14 mouse cellular contexts compared by ENCODE assay signal in genomic region chr3:86544785-86545184, GRCm38 (mm10). TPM values are rescaled to one million over a fixed set of nuclear protein-coding genes. Genes with fewer than 3 reads are reported as not detected.
DNase-seq lines count a peak whose midpoint lies in the region; ATAC-seq and TF ChIP-seq lines count a peak whose summit lies in the region.
"Had no signal": no experiment of that assay in that cellular context is flagged by ENCODE, and none has a peak within 500 bp of the region (broad histone marks: within the 10 kb centered on the region; RNA-seq: fewer than 3 reads in every experiment).

No protein-coding gene starts in this region.

- WGBS in kidney, postnatal 0 days, result 55% methylated on average over 3 of the region's 3 CpGs
- WGBS in embryonic facial prominence, embryonic 14.5 days, result 24% methylated on average over 3 of the region's 3 CpGs
- 12% methylated on average over 3 of the region's 3 CpGs for WGBS in limb, embryonic 12.5 days

- H3K9ac ChIP-seq in kidney, postnatal 0 days (ENCODE audit: low read depth, low read length), result no peak overlapping the region
- H3K9ac ChIP-seq in embryonic facial prominence, embryonic 14.5 days (ENCODE audit: low read depth, low read length), result peak overlapping the region; percentile 75
- peak overlapping the region; percentile 78 for H3K9ac ChIP-seq in limb, embryonic 12.5 days (replicated peaks)
- H3K9ac ChIP-seq: heart, embryonic 15.5 days had no signal

- peaks cover 7% of the 10 kb centered on the region; the same call in 1 of the 2 replicates for H3K4me1 ChIP-seq in kidney, postnatal 0 days (replicated peaks; ENCODE audit: insufficient read depth, low read length)
- H3K4me1 ChIP-seq in embryonic facial prominence, embryonic 14.5 days (ENCODE audit: control insufficient read depth, insufficient read depth, low read length), result no peaks in the 10 kb centered on the region
- H3K4me1 ChIP-seq in limb, embryonic 12.5 days (replicated peaks), result peaks cover 20% of the 10 kb centered on the region

- no peaks in the 10 kb centered on the region for H3K36me3 ChIP-seq in kidney, postnatal 0 days (ENCODE audit: insufficient read depth, low read length)
- H3K36me3 ChIP-seq in embryonic facial prominence, embryonic 14.5 days (ENCODE audit: control insufficient read depth, insufficient read depth, low read length), result no peaks in the 10 kb centered on the region
- H3K36me3 ChIP-seq in limb, embryonic 12.5 days, result no peaks in the 10 kb centered on the region
- H3K36me3 ChIP-seq: heart, embryonic 15.5 days had no signal

- H3K4me2 ChIP-seq in kidney, postnatal 0 days (ENCODE audit: low read length), result no peak overlapping the region
- H3K4me2 ChIP-seq in embryonic facial prominence, embryonic 14.5 days (ENCODE audit: low read depth, low read length), result peak overlapping the region; percentile 43
- H3K4me2 ChIP-seq in limb, embryonic 12.5 days, result peak overlapping the region; percentile 50
- H3K4me2 ChIP-seq: heart, embryonic 15.5 days had no signal

- H3K9me3 ChIP-seq in kidney, postnatal 0 days (replicated peaks; ENCODE audit: low read length), result no peaks in the 10 kb centered on the region
- H3K9me3 ChIP-seq in embryonic facial prominence, embryonic 14.5 days (ENCODE audit: control insufficient read depth, low read length), result no peaks in the 10 kb centered on the region
- H3K9me3 ChIP-seq in limb, embryonic 12.5 days, result no peaks in the 10 kb centered on the region
- H3K9me3 ChIP-seq: heart, embryonic 15.5 days had no signal

- peak; percentile 9 for DNase-seq in kidney, postnatal 0 days (ENCODE audit: low spot score)
- DNase-seq in kidney, adult 18-20 months, result no peak
- peak; percentile 76 for DNase-seq in embryonic facial prominence, embryonic 14.5 days (ENCODE audit: low spot score)
- peak; percentile 85 for DNase-seq in retina, embryonic 14.5 days (ENCODE audit: low spot score)
- DNase-seq in right cerebral cortex, postnatal 10 days (ENCODE audit: low spot score in 2 of 2), result no peak
- no peak for DNase-seq in layer of hippocampus, postnatal 36 days
- no peak for DNase-seq in kidney, adult 8-10 months
- DNase-seq: adrenal gland, adult 8-10 months; thymus, adult 18-20 months had no signal

- no peak overlapping the region for H3K4me3 ChIP-seq in kidney, postnatal 0 days (replicated peaks; ENCODE audit: low read depth, low read length)
- peak overlapping the region; percentile 46 for H3K4me3 ChIP-seq in embryonic facial prominence, embryonic 14.5 days (ENCODE audit: low read depth, low read length)
- H3K4me3 ChIP-seq in limb, embryonic 12.5 days (replicated peaks), result peak overlapping the region; percentile 51
- H3K4me3 ChIP-seq: heart, embryonic 15.5 days had no signal

- ATAC-seq in kidney, postnatal 0 days (replicated peaks; ENCODE audit: low FRiP score, low read depth), result no peak
- ATAC-seq in embryonic facial prominence, embryonic 14.5 days (ENCODE audit: low read depth), result no peak
- no peak for ATAC-seq in limb, embryonic 12.5 days (ENCODE audit: insufficient number of reproducible peaks, insufficient read depth, low FRiP score, low TSS enrichment, low read depth)
- ATAC-seq: lung, postnatal 0 days had no signal

- no peak overlapping the region for H3K27ac ChIP-seq in kidney, postnatal 0 days
- H3K27ac ChIP-seq in embryonic facial prominence, embryonic 14.5 days (replicated peaks; ENCODE audit: low read depth, low read length), result peak overlapping the region; percentile 84
- H3K27ac ChIP-seq in limb, embryonic 12.5 days, result peak overlapping the region; percentile 92
- H3K27ac ChIP-seq: heart, embryonic 15.5 days had no signal

- TF ChIP-seq CTCF in kidney, postnatal 0 days (IDR thresholded peaks at IDR 0.05; ENCODE audit: low read depth), result no peak

- peaks cover 28% of the 10 kb centered on the region for H3K27me3 ChIP-seq in kidney, postnatal 0 days (ENCODE audit: insufficient read depth, low read length)
- peaks cover 8% of the 10 kb centered on the region; the same call in 1 of the 2 replicates for H3K27me3 ChIP-seq in embryonic facial prominence, embryonic 14.5 days (replicated peaks; ENCODE audit: control insufficient read depth, insufficient read depth, low read length)
- H3K27me3 ChIP-seq in limb, embryonic 12.5 days, result 0 out of 2 replicates have a peak, but pooled peaks cover 6% of the 10 kb centered on the region

RNA-seq across cellular contexts. Expression of gene Mab21l2, which starts 3.6 kb away (rescaled TPM):
- polyA plus RNA-seq in kidney, postnatal 0 days (2015; fragmentation: Nextera tagmentation; extraction: Ambion mirVana), result 0.08 TPM in 2 replicates
- 33.9 and 45.0 TPM in 2 replicates for polyA plus RNA-seq in embryonic facial prominence, embryonic 14.5 days (2014; fragmentation: Nextera tagmentation; extraction: Ambion mirVana)
- 142 and 172 TPM in 2 replicates for polyA plus RNA-seq in limb, embryonic 12.5 days (2016; fragmentation: Nextera tagmentation; extraction: Ambion mirVana)
- not detected for total RNA-seq in layer of hippocampus, postnatal 36 days (2021)
- total RNA-seq: common myeloid progenitor, adult 5-6 weeks; layer of hippocampus, postnatal 10 days had no signal
- polyA plus RNA-seq: lung, postnatal 0 days had no signal

Comparison
In these comparisons a context has a peak if more than half of its experiments do, and no peak if none do; other contexts are left out.
1. DNase-seq: peak in kidney, postnatal 0 days (single experiment), embryonic facial prominence, embryonic 14.5 days (single experiment) and retina, embryonic 14.5 days (single experiment); none in kidney, adult 18-20 months (single experiment), right cerebral cortex, postnatal 10 days (0 of 2), layer of hippocampus, postnatal 36 days (0 of 2) and kidney, adult 8-10 months (0 of 2).
2. RNA of gene Mab21l2, which starts 3.6 kb away (polyA plus RNA-seq): 142 to 172 TPM in limb, embryonic 12.5 days and 33.9 to 45.0 TPM in embryonic facial prominence, embryonic 14.5 days; 0.08 TPM in kidney, postnatal 0 days; every median in the first group is over 10 times any median in the second.